8 mouse cellular contexts compared by ENCODE assay signal in the genomic region with DNA sequence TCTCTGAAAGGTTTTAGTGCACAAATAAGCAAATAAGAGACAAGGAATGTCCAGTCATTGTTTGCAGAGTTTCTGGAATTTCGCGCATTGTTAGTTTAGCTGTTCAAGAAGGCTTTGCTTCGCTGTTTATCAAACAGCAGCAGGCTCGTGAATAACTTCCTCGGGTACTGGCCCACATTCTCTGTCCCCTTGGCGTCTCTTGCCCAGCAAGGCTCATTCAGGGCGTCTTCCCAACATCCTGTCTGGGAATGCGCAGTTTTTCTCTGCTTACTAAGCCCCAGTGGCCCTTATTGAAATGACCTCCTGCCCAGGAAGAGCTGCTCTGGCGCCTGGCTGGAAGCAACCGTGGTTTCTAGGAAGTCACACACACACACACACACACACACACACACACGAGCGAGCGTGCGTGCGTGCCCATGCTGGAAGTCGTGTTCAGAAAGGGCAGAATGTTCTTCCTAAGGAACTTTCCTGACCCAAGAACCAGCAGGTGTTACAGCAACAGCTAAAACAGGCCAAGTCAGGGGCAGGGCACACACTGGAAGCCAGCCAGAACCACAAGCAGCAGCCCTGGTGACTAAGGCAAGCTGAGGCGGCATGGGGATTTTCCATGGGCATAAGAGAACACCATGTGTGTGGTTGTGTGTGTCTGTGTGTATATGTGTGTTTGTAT. TPM values are rescaled to one million over a fixed set of nuclear protein-coding genes. Genes with fewer than 3 reads are reported as not detected.
A peak's percentile ranks its signal among the peaks of the same experiment; 100 is the strongest.
DNase-seq lines count a peak whose midpoint lies in the region; TF ChIP-seq lines count a peak whose summit lies in the region.

No protein-coding gene starts in this region.

- 0 out of 2 replicates have a peak overlapping the region, but pooled peaks have one; percentile 9 for H3K4me3 ChIP-seq in bone marrow macrophage, adult 2 months (ENCODE audit: insufficient read depth, low read length)
- H3K4me3 ChIP-seq in lung, adult 2 months (replicated peaks; ENCODE audit: extremely low read depth, low read depth, low read length), result peak overlapping the region; percentile 38
- H3K4me3 ChIP-seq in small intestine, adult 2 months (ENCODE audit: low read depth, low read length), result 0 out of 2 replicates have a peak overlapping the region, but pooled peaks have one; percentile 0

- peaks cover 14% of the 10 kb centered on the region for H3K4me1 ChIP-seq in bone marrow macrophage, adult 2 months (ENCODE audit: control insufficient read depth, insufficient read depth, low read length)
- peaks cover 7% of the 10 kb centered on the region for H3K4me1 ChIP-seq in lung, adult 2 months (ENCODE audit: control insufficient read depth, insufficient read depth, low read length)
- H3K4me1 ChIP-seq in small intestine, adult 2 months (ENCODE audit: control insufficient read depth, insufficient read depth, insufficient read length, low read length), result peaks cover 4% of the 10 kb centered on the region

- WGBS in lung, adult 2 months, result 4% methylated on average over 17 of the region's 17 CpGs
- 6% methylated on average over 17 of the region's 17 CpGs for WGBS in small intestine, adult 2 months

- DNase-seq in ovary, adult 18-20 months (ENCODE audit: low spot score), result peak; percentile 61
- no peak for DNase-seq in ovary, postnatal 10 days (ENCODE audit: low spot score)
- DNase-seq in heart, adult 8-10 months (ENCODE audit: low spot score), result peak; percentile 58
- DNase-seq in kidney, adult 11 months, result peak; percentile 87
- peak; percentile 64 for DNase-seq in lung, adult 2 months
- no peak for DNase-seq in thymus, postnatal 14 days

- no peak for TF ChIP-seq CTCF in bone marrow macrophage, adult 2 months (IDR thresholded peaks at IDR 0.05; ENCODE audit: low read depth, low read length)
- no peak for TF ChIP-seq CTCF in lung, adult 2 months (IDR thresholded peaks at IDR 0.05; ENCODE audit: insufficient read depth, low read length)
- TF ChIP-seq CTCF in small intestine, adult 2 months (IDR thresholded peaks at IDR 0.05; ENCODE audit: extremely low read depth, insufficient read length, insufficient replicate concordance, low read depth, low read length), result no peak

- H3K27ac ChIP-seq in bone marrow macrophage, adult 2 months (ENCODE audit: insufficient read depth, low read depth, low read length), result no peak overlapping the region
- H3K27ac ChIP-seq in small intestine, adult 2 months (ENCODE audit: insufficient read depth, low read depth, low read length), result peak overlapping the region; percentile 36

- H3K36me3 ChIP-seq in small intestine, adult 2 months (ENCODE audit: control insufficient read depth, insufficient read depth, low read length), result no peaks in the 10 kb centered on the region

- no peaks in the 10 kb centered on the region for H3K27me3 ChIP-seq in small intestine, adult 2 months (ENCODE audit: control insufficient read depth, insufficient read depth, low read length)

- TF ChIP-seq POLR2A in bone marrow macrophage, adult 2 months (IDR thresholded peaks at IDR 0.05; ENCODE audit: borderline replicate concordance, low read depth, low read length), result no peak
- no peak for TF ChIP-seq POLR2A in lung, adult 2 months (IDR thresholded peaks at IDR 0.05; ENCODE audit: borderline replicate concordance, extremely low read depth, low read depth, low read length)
- TF ChIP-seq POLR2A in small intestine, adult 2 months (IDR thresholded peaks at IDR 0.05; ENCODE audit: low read depth, low read length), result no peak

RNA-seq across cellular contexts. Expression of gene Tmem170b, which starts 56.8 kb away (rescaled TPM):
- 26.6 and 27.5 TPM in 2 replicates for polyA plus RNA-seq in bone marrow macrophage, adult 2 months (2012; ENCODE audit: insufficient read depth, insufficient read length, missing spikeins)
- 10 to 100 TPM; 22.2 to 26.4 (median 24.5) TPM for total RNA-seq in heart, adult 8-10 months (2022)
- polyA plus RNA-seq in lung, adult 2 months (2012; rRNA removed), result 5.4 and 6.6 TPM in 2 replicates
- 1.7 and 5.3 TPM in 2 replicates for polyA plus RNA-seq in small intestine, adult 2 months (2012; rRNA removed)

Comparison
In these comparisons a context has a peak if more than half of its experiments do, and no peak if none do; other contexts are left out.
1. DNase-seq: peak in ovary, adult 18-20 months (single experiment), heart, adult 8-10 months (single experiment), kidney, adult 11 months (single experiment) and lung, adult 2 months (single experiment); none in ovary, postnatal 10 days (single experiment) and thymus, postnatal 14 days (single experiment).
2. Peak in every context shown above with its lines, with median percentiles within 50 percentile points of each other: H3K4me3 ChIP-seq.